Mouse (Mus musculus): ENCODE measurements around the gene C1ra.

- TF ChIP-seq GATA1 (IDR thresholded peaks at IDR 0.05; ENCODE audit: borderline replicate concordance, low read length) (no peak), TAL1 (conservative IDR thresholded peaks at IDR 0.05; ENCODE audit: low read depth, low read length) (no peak), CTCF (IDR thresholded peaks at IDR 0.05; ENCODE audit: low read depth, low read length) (no peak), POLR2AphosphoS5 (IDR thresholded peaks at IDR 0.05; ENCODE audit: insufficient replicate concordance, low read depth, low read length) (no peak), GATA2 (IDR thresholded peaks at IDR 0.05; ENCODE audit: borderline replicate concordance, low read depth, low read length) (no peak)
Measured at GRCm38 (mm10) chr6:124465729-124466128, 46.5 kb upstream of the C1ra start.
